Mouse (Mus musculus): Measurements from ENCODE around the gene Rab8b.

DNA sequence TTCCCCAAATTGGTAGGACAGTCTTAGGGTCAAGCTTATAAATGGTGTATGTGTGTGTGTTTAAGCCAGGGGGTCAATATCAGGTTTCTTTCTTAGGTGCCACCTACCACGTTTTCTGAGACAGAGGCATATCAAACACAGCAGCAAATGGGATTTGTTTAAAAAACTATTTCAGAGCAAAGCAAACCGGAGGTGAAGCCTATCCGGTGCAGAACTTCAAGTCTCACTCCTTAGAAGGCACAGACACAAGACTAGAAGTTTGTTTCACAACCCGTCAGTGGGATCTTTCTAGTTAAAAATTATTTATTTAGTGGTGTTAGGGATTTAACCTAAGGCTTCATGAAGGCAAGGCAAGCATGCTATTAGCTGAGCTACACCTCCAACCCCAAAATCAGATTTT is 25.7 kb upstream of the Rab8b start:
- TF ChIP-seq POLR2A (IDR thresholded peaks at IDR 0.05; ENCODE audit: borderline replicate concordance, low read depth, low read length) (no peak), CTCF (IDR thresholded peaks at IDR 0.05; ENCODE audit: low read depth, low read length) (no peak)
